Mouse (Mus musculus) C2C12 (cell line): ENCODE measurements around the gene Pard3b. TPM values are rescaled to one million over a fixed set of nuclear protein-coding genes. Genes with fewer than 3 reads are reported as not detected.
"Not testable (repeated sequence)": the region's sequence is repeated elsewhere in the genome, so short reads cannot be mapped to it uniquely, and the experiment has no call there.

Source experiments
- H3K27me3 ChIP-seq: one replicate; pipeline ENCODE4 v1.6.1; 2011; ENCODE audit not compliant: control insufficient read depth, insufficient read depth, insufficient read length
- H3K36me3 ChIP-seq: one replicate; pipeline ENCODE4 v1.6.1; 2011; ENCODE audit not compliant: control insufficient read depth, insufficient read depth
- H3K4me3 ChIP-seq: one replicate; pipeline ENCODE4 v1.5.1; 2011; ENCODE audit warnings: mild to moderate bottlenecking, control low read depth; ENCODE audit not compliant: poor library complexity, insufficient read depth, severe bottlenecking
- H3K79me2 ChIP-seq: one replicate; pipeline ENCODE4 v1.6.1; 2011; ENCODE audit not compliant: control insufficient read depth, insufficient read depth
- H3K79me3 ChIP-seq: one replicate; pipeline ENCODE4 v1.6.1; 2011; ENCODE audit warnings: low read depth, control low read depth
- H3ac ChIP-seq: one replicate; pipeline ENCODE3; 2011; ENCODE audit warnings: low read depth; ENCODE audit not compliant: control insufficient read depth, insufficient read length
- CEBPB ChIP-seq: IDR thresholded peaks from one replicate; pipeline ENCODE4 v1.6.1; 2011; ENCODE audit warnings: low read depth, mild to moderate bottlenecking, control low read depth, moderate library complexity
- CTCF ChIP-seq: IDR thresholded peaks from one replicate; pipeline ENCODE4 v1.5.1; 2011; ENCODE audit not compliant: control insufficient read depth, insufficient read depth, insufficient read length
- FOSL1 ChIP-seq: IDR thresholded peaks from one replicate; pipeline ENCODE4 v1.8.0; 2011; ENCODE audit warnings: mild to moderate bottlenecking, low read length; ENCODE audit not compliant: poor library complexity, insufficient read depth, severe bottlenecking
- MAX ChIP-seq: IDR thresholded peaks from one replicate; pipeline ENCODE4 v1.6.1; 2011; ENCODE audit warnings: mild to moderate bottlenecking, control low read depth
- MYOD1 ChIP-seq: IDR thresholded peaks from one replicate; pipeline ENCODE4 v1.6.1; 2011; ENCODE audit warnings: low read depth; ENCODE audit not compliant: control insufficient read depth, insufficient read length
- MYOG ChIP-seq: IDR thresholded peaks from one replicate; pipeline ENCODE4 v1.6.1; 2011; ENCODE audit not compliant: control insufficient read depth, insufficient read length; ENCODE audit errors: extremely low read depth
- USF1 ChIP-seq: IDR thresholded peaks from one replicate; pipeline ENCODE4 v1.6.1; 2011; ENCODE audit warnings: low read depth, mild to moderate bottlenecking, control low read depth, moderate library complexity
- polyA plus RNA-seq: library from polyadenylated mRNA; unstranded; fragments of >200 nt; fragmentation: generic; extraction: Trizol; gene quantifications from one replicate; pipeline ENCODE4 v1.2.1, GENCODE M21; 2012; ENCODE audit warnings: missing spikeins

The Pard3b gene
- polyA plus RNA-seq, 1 experiment = 0.20 TPM

DNA sequence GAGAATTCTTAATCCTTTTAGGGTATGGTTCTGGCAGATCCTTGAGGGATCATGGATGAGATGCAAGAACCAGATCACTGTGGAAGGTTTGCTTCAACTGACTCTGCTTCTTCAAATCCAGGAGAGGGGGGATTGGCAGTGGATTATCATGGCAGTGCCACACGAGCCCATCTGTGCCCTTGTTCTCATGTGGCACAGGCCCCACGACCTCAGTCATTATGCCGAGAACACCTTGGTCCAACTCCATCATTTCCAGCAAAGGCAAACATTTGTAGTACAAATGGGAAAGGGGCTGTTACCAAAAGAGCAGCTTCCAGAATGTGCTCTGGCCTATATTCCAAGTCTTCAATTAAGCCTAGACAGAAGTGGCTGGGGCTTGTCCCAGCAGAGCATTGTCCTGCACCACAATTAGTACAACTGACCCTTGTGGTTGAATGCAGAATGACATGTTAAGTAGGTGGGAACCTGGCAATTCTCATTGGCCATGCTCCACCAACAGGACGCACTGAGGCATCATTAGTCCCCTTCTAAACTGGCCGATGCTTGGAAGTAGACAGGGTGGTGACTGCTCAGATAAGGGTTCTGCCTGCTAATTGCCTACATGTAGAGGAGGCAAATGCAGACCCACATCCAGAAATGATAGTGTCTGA, 959.3 kb downstream of the Pard3b start:
- Histone ChIP-seq H3K27me3 (no peaks in the 10 kb centered on the region), H3K36me3 (no peaks in the 10 kb centered on the region)

GRCm38 (mm10) chr1:62598551-62598950, 959.9 kb downstream of the Pard3b start:
- no peak overlapping the region for H3K4me3 ChIP-seq
- H3K36me3 ChIP-seq = no peaks in the 10 kb centered on the region
- TF ChIP-seq USF1 (no peak), MYOG (no peak), CTCF (no peak), MAX (no peak), CEBPB (no peak), FOSL1 (no peak), MYOD1 (no peak)
- H3ac ChIP-seq = no peak overlapping the region
- H3K27me3 ChIP-seq = no peaks in the 10 kb centered on the region
- no peaks in the 10 kb centered on the region for H3K79me3 ChIP-seq
- H3K79me2 ChIP-seq = no peaks in the 10 kb centered on the region

More for the DNA sequence above, 959.3 kb downstream of the Pard3b start:
- no peaks in the 10 kb centered on the region for H3K79me3 ChIP-seq
- H3ac ChIP-seq = no peak overlapping the region
- H3K79me2 ChIP-seq = no peaks in the 10 kb centered on the region
- no peak overlapping the region for H3K4me3 ChIP-seq
- TF ChIP-seq USF1 = no peak
- no peak for TF ChIP-seq MYOG
- TF ChIP-seq MYOD1 = no peak

- H3K4me3 ChIP-seq, H3K79me3 ChIP-seq, H3ac ChIP-seq, H3K36me3 ChIP-seq, H3K27me3 ChIP-seq, H3K79me2 ChIP-seq: not testable (repeated sequence)
Observed at GRCm38 (mm10) chr1:62604644-62605043, 966.0 kb downstream of the Pard3b start.

DNA sequence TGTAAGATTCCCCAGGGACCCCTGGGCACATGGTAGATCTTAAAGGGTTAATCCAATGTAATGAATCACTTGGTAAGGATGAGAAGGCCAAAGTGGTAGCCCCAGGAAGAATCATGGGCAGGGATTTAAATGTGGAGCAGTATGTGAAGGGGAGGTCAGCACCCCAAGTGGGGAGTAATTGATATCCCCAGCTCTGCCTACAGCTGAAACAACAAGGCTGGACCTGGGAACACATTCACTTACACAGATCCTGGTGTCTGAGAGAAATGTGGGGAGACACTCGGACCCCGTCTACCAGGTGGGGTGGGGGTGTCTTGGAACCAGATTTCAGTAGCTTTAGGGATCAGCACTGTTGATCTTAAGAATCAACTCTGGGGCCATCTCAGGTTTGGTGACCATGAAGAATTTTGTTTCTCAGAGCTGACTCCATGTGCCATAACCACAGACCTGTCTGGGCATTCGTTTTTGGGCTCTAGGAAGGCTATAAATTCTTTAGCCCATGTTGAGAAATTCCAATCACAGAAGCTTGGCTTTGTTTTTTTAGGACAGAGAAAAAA, 979.6 kb downstream of the Pard3b start:
- H3K79me3 ChIP-seq = no peaks in the 10 kb centered on the region
- no peak overlapping the region for H3K4me3 ChIP-seq
- no peaks in the 10 kb centered on the region for H3K79me2 ChIP-seq
- TF ChIP-seq FOSL1 = no peak
- TF ChIP-seq MAX = no peak
- no peak for TF ChIP-seq USF1
- no peak for TF ChIP-seq MYOD1
- no peak for TF ChIP-seq CEBPB
- TF ChIP-seq CTCF = no peak
- no peak for TF ChIP-seq MYOG
- H3K36me3 ChIP-seq = no peaks in the 10 kb centered on the region
- no peak overlapping the region for H3ac ChIP-seq
- no peaks in the 10 kb centered on the region for H3K27me3 ChIP-seq

DNA sequence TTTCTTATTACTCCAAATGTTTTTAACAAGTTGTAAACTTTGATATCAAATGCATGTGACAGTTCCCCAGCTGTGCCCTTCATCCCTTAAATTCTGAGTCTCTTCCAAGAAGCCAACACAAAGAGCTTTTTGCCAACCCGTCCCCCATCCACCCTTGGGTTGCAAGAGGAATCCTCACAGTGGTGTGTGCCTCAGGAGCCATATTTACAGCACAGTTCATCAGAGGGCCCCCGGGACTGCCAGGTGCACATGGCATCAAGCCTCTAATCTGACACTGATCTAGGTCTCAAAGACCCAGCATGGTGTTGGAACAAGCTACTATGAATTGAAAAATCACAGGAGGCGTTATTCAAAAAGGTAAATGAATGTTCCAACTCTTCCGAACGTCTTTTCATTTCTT, 980.8 kb downstream of the Pard3b start:
- H3ac ChIP-seq = no peak overlapping the region
- TF ChIP-seq MYOG (no peak), MYOD1 (no peak), CEBPB (no peak), USF1 (no peak), CTCF (no peak), MAX (no peak), FOSL1 (no peak)
- no peaks in the 10 kb centered on the region for H3K27me3 ChIP-seq
- H3K36me3 ChIP-seq = no peaks in the 10 kb centered on the region
- no peaks in the 10 kb centered on the region for H3K79me2 ChIP-seq
- H3K4me3 ChIP-seq = no peak overlapping the region
- no peaks in the 10 kb centered on the region for H3K79me3 ChIP-seq

DNA sequence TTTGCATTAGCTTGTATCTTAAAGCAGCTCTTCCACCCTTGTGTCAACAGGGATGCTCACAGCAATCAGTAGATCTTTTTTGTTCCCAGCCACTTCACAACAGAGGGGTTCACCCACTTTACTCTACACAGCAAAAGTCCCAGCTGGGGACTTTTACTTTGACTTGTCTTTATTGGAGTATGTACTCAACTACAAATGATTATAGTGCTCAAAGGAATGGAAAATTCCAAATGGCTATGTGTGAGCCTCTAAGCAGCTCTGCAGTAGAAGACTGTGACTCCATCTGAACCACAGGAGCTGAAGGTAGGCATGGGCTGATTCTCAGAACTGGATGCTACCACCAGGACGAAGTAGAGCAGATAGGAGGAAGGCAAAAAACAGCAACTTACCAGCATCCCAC, 983.8 kb downstream of the Pard3b start:
- Histone ChIP-seq H3K79me2 (no peaks in the 10 kb centered on the region), H3K27me3 (no peaks in the 10 kb centered on the region), H3K4me3 (no peak overlapping the region), H3K79me3 (no peaks in the 10 kb centered on the region), H3ac (no peak overlapping the region), H3K36me3 (no peaks in the 10 kb centered on the region)
- TF ChIP-seq MAX (no peak), CEBPB (no peak), USF1 (no peak), MYOD1 (no peak), FOSL1 (no peak), MYOG (no peak), CTCF (no peak)
